Mouse (Mus musculus): ENCODE measurements at regions not wholly inside any gene's neighbourhood (a gene's known extent, or its start where the extent isn't known, plus 50 kb on each side); places are given as distances from the start of the nearest gene placed in this dataset.

- no peak for DNase-seq
Measured at GRCm38 (mm10) chr3:57228400-57228799, 73.4 kb downstream of the Tm4sf1 start.

- DNase-seq = no peak
Measured at GRCm38 (mm10) chr3:57223773-57224172, 78.0 kb downstream of the Tm4sf1 start.

DNA sequence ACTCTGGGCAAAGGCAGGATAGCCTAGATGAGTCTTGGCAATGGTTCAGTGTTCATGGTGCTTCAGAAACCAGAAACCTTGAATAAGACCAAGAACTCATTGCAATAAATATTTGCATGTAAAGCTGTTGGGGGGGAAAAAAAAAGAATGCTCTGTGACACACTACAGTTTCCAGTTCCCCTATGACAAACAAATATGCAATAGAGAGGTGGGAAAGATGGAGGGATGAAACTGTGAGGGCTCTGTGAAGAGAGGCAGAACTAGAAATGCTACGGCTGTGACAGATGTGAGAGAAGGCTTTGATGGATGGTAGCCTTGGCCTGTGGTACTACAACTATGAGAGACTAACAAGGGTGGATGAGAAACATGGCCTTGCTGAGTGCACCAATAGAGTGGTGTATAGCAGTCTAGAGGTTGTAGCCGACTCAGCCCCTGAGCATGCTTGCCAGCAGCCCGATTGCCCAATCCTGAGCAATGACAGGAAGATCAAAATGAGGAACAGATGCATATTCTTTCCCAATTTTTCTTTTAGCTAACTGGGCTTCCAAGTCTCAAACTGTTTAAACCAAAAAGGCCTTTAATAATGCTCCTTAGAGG lies 79.4 kb downstream of the Tm4sf1 start:
- no peak for DNase-seq

DNA sequence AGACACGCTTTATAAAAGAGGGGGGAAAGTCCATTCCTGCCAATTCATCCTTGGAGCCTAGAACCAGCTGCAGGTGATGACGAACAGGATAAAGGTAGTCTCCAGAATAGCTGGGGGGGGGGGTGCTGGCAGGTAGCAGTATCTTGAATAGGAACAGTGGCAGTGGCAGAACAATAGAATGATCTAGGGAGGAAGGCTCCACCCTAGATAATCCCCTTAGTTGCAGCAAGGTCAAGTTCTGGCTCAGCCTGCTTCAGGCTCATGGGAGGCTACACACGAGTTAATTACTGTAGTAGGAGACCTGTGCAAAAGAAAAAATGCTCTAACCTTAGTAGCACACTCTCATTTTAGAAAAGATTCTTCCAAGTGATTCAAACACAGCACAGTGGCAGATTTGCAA lies 83.4 kb downstream of the Tm4sf1 start:
- DNase-seq = no peak

- no peak for DNase-seq
Measured at GRCm38 (mm10) chr3:57204066-57204723, 97.6 kb downstream of the Tm4sf1 start.

DNA sequence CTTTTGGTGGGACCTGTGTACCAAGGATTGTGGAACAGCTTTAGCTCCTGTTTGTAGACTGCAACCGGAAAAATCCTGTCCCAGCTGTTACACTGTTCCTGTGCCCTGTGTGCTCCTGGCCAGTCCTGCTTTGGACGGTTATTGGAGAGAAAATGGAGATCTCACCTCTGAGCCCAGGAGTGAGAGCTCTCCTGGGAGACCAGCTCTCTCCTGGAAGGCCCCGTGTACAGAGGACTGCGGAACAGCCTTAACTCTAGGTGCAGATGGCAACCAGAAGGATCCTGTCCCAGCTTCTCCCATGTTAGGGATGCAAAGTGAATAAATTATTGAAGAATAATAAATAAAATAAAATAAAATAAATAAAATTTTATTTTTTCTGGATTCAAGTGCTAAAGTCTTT lies 98.4 kb downstream of the Tm4sf1 start:
- no peak for DNase-seq

DNA sequence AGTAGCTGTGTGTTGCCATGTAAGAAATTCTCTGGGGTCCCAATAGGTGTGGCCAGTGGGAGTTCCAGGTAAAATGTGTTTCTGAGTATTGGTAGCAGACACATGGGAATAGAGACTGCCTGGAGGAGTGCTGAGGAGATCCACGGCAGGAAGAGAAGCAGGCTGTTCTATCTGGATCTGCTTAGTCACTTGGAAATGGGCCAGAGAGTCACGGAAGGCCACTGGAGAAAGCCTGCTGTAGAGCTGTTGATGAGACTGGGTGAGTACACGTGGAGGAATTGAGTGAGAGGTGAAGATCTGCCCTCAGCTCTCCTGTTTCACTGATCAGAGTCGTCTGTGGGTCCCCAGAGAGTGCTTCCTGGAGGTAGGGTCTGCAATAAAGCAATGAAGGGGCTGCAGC lies 120.2 kb downstream of the Tm4sf1 start:
- no peak for DNase-seq

DNA sequence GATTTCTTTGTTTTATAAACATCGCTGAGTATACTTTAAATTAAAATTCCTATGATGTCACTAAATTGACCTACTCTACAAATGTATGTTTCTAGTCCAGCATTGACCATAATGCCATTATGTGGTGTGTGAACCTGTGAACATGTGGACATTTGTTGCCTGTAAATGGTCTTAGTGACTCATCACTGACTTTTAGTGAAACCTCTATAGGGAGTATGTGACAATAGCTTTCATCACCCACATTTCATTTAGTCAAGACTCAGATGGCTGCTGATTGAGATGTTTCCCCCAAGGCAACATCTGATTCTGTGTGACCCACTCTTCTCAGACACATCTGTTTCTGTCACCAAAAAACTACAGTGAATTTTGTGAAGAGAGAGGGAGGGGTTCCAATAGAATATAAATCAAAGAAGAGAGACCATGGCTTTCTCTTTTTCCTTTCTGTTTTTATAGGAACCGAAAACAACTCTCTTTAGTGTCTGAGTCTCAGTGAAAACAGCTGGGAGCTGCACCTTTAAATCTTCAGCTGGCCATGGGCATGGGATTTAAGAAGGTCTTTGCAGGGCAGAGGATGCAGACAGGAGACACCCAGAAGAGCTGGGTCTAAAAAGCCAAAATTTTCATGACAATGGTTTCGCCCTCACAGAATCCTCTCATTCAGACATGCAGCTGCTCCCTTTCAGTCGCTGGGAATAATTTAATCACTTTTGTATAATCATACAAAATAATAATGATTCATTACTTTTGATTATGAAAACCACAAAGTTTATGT lies 148.4 kb downstream of the Tm4sf1 start:
- no peak for DNase-seq

DNA sequence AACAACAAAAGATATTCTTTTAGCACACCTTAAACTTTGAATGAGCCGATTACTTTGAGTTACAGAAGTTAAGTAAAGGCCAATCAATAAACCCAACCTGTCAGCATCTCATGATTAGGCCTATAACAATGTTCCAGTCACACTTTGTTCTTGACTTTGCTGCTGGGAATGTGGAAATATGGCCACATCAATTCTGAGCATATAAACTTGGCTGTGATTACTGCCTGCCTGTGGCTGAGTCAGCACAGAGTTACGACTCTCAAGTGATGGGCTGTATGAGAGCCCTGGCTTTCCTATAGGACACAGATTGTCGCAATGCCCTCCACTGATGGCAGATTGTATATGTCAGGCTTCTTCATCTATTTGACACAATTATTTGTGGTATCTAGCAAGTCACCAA lies 152.6 kb downstream of the Tm4sf1 start:
- no peak for DNase-seq

DNA sequence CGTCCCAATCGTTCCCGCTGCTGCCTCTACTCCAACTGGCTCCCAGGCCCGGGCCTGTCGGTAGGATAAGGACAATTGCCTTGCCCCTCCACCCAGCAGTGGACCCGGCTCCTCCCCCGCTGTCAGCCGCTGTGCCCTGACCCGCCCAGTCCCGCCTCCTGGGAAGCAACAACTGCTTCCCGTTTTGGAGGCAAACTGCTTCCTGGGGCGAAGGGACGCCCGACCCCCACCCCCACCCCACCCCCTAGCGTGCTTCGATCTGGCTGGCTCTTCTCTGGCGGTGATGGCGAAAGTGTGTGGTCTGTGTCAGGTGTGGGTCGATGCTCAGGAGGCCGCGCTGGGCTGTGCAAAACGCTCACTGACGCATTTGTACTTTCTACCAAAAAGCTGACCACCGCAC lies 164.9 kb downstream of the Tm4sf1 start:
- DNase-seq = peak in 1 of 2 experiments; percentile 2

DNA sequence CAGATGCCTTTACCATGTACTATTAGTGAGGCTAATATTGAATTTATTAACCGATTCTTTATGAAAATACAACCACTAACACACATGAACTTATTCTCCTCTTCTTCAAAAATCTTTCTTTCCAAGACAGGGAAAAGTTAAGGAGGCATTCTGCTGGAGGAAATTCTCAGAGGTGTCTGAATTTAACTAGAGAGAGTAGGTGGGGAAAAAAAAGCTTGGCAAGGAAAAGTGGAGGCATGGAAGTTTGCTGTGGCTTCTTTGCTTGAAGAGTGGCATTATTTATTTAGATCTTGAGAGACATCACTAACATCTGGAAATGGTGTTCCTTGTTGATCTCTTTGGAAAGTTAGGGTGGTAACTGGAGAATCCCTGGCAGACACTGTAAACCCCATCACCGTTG lies 173.2 kb downstream of the Tm4sf1 start:
- no peak for DNase-seq

DNA sequence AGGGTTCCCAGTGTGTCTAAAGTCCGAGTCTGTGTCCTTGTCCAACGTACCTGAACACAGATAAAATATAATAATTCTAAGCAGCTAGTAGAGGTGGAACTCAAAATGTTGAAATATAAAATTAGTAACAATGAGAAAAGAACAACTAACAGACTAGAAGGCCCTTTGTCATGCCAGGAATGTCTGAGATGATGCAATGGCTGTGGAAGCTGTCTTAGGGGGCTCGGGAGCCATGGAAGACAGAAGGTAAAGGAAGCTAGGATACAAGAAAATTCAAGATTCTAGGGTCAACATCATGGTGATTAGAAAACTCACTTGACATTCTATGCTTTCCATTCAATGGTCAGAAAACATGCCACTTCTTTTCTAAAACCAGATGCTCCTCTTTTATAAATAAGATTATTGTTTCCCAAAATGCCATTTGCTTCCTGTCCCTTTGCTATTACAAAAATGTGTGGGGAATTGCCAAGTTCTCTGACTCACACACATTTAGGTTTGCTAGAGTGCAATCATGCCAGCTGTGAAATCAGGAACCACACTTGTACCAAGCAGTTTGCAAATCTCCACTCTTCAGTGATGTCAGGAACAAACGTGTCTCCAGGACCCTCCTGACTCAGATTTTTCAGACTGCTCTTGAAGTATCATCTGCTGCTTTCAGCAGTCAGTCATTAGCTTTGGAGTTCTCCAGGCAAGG lies 175.8 kb downstream of the Tm4sf1 start:
- no peak for DNase-seq

DNA sequence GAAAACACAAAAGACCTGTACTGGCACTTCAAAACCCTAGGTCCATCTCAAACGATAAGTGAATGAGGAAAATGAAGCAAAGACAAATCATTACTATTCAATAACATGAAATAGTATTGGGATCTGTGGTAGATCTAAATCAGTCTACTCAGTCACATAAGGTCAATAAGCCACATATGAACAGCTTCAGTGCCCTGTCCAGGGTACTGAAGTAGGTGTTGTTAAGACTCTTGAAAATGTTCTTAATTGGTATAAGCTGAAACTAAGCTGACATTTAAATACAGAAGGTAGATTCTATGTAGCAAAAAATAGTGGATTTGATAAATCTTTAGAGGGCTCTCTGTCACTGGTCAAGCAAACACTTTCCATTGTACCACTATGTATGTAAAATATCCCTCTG lies 183.8 kb downstream of the Tm4sf1 start:
- no peak for DNase-seq

DNA sequence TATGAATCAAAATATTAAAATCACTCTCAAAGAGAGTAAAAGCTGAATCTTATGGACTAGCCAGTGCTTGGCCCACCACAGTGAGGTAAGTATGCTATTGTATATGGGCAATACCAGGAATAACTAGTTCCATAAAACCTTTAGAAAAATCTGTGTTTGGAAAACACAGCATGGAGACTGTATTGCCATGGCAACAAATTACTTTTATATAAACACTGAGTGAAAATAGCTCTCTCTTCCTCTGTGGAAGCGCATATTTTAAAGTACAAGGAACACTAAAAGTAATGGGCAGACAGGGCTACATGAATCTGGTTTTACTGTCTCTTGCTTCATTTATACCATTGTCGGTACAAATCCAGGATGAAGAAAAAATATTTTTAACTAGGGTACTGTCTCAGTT lies 199.5 kb downstream of the Tm4sf1 start:
- DNase-seq = no peak

GRCm38 (mm10) chr3:57100515-57100914 lies 201.3 kb downstream of the Tm4sf1 start:
- no peak for DNase-seq

- DNase-seq = no peak
Measured at GRCm38 (mm10) chr3:57094936-57095335, 206.9 kb downstream of the Tm4sf1 start.

- DNase-seq = no peak
Measured at GRCm38 (mm10) chr3:57093201-57093940, 208.4 kb downstream of the Tm4sf1 start.

DNA sequence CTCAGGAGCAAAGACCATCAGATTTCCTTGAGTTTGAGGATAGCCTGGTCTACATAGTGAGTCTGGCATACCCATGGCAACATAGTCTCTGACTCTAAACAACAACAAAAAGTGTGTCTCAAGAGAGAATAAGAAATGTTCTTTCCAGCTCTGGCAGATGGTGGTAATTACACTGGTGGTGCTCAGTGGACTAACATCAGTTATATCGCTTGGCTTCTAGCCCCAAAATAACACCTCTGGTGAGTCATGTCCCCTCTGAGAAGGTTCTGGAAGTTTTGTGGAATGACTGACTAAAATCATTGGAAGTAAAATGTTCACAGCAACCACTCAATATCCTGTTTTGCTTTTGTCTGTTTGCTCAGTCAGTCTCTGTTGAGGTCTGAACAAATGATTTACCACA lies 227.3 kb downstream of the Tm4sf1 start:
- no peak for DNase-seq

GRCm38 (mm10) chr3:57073962-57074506 lies 227.8 kb downstream of the Tm4sf1 start:
- DNase-seq = no peak

GRCm38 (mm10) chr3:57033021-57033420 lies 268.8 kb downstream of the Tm4sf1 start:
- DNase-seq = no peak

DNA sequence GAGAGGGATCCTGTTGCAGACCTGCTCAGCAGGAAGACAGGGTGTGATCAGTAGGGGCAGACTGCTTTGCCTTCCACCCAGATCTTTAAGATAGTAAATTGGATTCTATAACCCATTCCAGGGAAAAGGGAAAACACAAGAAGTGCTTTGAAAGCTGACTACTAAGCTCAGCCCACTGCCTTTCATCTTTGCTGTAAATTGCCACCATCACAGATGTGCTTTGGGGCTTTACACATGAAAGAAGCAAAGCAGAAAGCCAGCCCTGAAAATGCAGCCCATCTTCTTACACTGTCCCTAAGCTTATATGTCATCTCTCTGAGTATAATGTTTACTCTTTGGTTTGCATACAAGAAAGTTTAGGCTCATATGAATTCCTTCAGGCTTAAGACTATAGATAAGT lies 283.6 kb downstream of the Tm4sf1 start:
- no peak for DNase-seq

DNA sequence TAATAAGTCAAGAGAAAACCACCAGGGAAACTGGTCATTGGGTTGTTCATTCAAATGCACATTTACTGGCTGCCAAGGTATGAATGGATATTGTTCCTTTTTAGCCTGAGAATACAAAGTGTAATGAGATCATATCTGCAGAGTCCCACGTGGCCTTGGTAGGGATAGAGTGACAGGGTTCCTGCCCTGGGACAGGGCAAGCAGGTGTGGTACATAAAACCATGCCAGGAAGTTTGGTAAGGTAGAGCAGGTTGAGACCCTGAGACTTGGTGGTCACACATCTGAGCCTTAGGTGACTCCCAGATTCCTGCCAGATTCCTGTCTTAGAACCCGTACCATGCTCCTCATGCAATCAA lies 320.5 kb downstream of the Tm4sf1 start:
- DNase-seq = no peak
